Mouse (Mus musculus) effector memory CD4-positive, alpha-beta T cell, adult 7 months (primary cell): ENCODE measurements around the gene Dok5. TPM values are rescaled to one million over a fixed set of nuclear protein-coding genes. Genes with fewer than 3 reads are reported as not detected.

Source experiments
- polyA plus RNA-seq: library from polyadenylated mRNA; unstranded; fragments of 100-300 nt; shearing (Covaris generic); gene quantifications from one replicate; pipeline ENCODE4 v1.2.1, GENCODE M21; 2017

Dok5 gene
- polyA plus RNA-seq, result not detected

GRCm38 (mm10) chr2:170731632-170732561, at the start of gene Dok5:
Gene Dok5, plus strand, starts transcription at chr2:170731807.

Other genes starting within 250 kb of the Dok5 start
- gene Pfdn4, start 235.4 kb upstream of the Dok5 start, polyA plus RNA-seq, result 29.1 TPM
- not detected for gene Cyp24a1, start 234.7 kb upstream of the Dok5 start, polyA plus RNA-seq
- not detected for gene 4930470P17Rik, start 129.8 kb upstream of the Dok5 start, polyA plus RNA-seq